Mouse (Mus musculus): ENCODE results near the gene Rpl36. TPM values are rescaled to one million over a fixed set of nuclear protein-coding genes. Genes with fewer than 3 reads are reported as not detected.

Gene Rpl36
- total and polyA plus RNA-seq, 2 experiments from 2014 or later: 1,192 to 1,600 TPM

- Histone ChIP-seq H3K4me1 (ENCODE audit: control insufficient read depth, insufficient read depth) (no peaks in the 10 kb centered on the region), H3K4me3 (ENCODE audit: low read depth, low read length) (no peak overlapping the region), H3K4me2 (ENCODE audit: low read depth, low read length) (no peak overlapping the region), H3K9ac (replicated peaks; ENCODE audit: low read depth, low read length) (no peak overlapping the region), H3K9me3 (replicated peaks; ENCODE audit: control insufficient read depth, low read length) (no peaks in the 10 kb centered on the region), H3K27me3 (ENCODE audit: control insufficient read depth, insufficient read depth, low read length) (no peaks in the 10 kb centered on the region), H3K27ac (ENCODE audit: low read depth) (no peak overlapping the region), H3K36me3 (replicated peaks; ENCODE audit: control insufficient read depth, insufficient read depth, low read length) (peaks cover 91% of the 10 kb centered on the region)
- WGBS: 95% methylated on average over 3 of the region's 3 CpGs
- ATAC-seq (ENCODE audit: insufficient read depth, low read depth) (no peak), DNase-seq (ENCODE audit: low spot score) (no peak)
- TF ChIP-seq EP300 (IDR thresholded peaks at IDR 0.05; ENCODE audit: low read depth) (no peak), CTCF (IDR thresholded peaks at IDR 0.05; ENCODE audit: low read depth) (no peak)
Observed at GRCm38 (mm10) chr17:56572939-56573338, 40.3 kb upstream of the Rpl36 start.

GRCm38 (mm10) chr17:56583071-56583470 is 30.1 kb upstream of the Rpl36 start:
- 76% methylated on average over 1 of the region's 1 CpGs for WGBS
- Histone ChIP-seq H3K27ac (ENCODE audit: low read depth) (no peak overlapping the region), H3K9me3 (replicated peaks; ENCODE audit: control insufficient read depth, low read length) (no peaks in the 10 kb centered on the region)

GRCm38 (mm10) chr17:56583611-56584256 is 29.5 kb upstream of the Rpl36 start:
- TF ChIP-seq EP300 (IDR thresholded peaks at IDR 0.05; ENCODE audit: low read depth) (no peak), CTCF (IDR thresholded peaks at IDR 0.05; ENCODE audit: low read depth) (no peak)
- peak overlapping the region; percentile 97 for H3K9ac ChIP-seq (replicated peaks; ENCODE audit: low read depth, low read length)
- H3K4me3 ChIP-seq (ENCODE audit: low read depth, low read length): peak overlapping the region; percentile 99
- H3K27me3 ChIP-seq (ENCODE audit: control insufficient read depth, insufficient read depth, low read length): no peaks in the 10 kb centered on the region
- peak overlapping the region; percentile 73 for H3K4me2 ChIP-seq (ENCODE audit: low read depth, low read length)
- WGBS: 1% methylated on average over 25 of the region's 33 CpGs
- peaks cover 21% of the 10 kb centered on the region for H3K4me1 ChIP-seq (ENCODE audit: control insufficient read depth, insufficient read depth)
- H3K36me3 ChIP-seq (replicated peaks; ENCODE audit: control insufficient read depth, insufficient read depth, low read length): peaks cover 66% of the 10 kb centered on the region
- ATAC-seq (ENCODE audit: insufficient read depth, low read depth) (no peak; the same call in 1 of the 2 replicates), DNase-seq (ENCODE audit: low spot score) (peak; percentile 52)
- H3K27ac ChIP-seq (ENCODE audit: low read depth): peak overlapping the region; percentile 99
- H3K9me3 ChIP-seq (replicated peaks; ENCODE audit: control insufficient read depth, low read length): no peaks in the 10 kb centered on the region

More at GRCm38 (mm10) chr17:56583071-56583470, 30.1 kb upstream of the Rpl36 start:
- Histone ChIP-seq H3K9ac (replicated peaks; ENCODE audit: low read depth, low read length) (peak overlapping the region; percentile 97), H3K4me2 (ENCODE audit: low read depth, low read length) (peak overlapping the region; percentile 73), H3K4me1 (ENCODE audit: control insufficient read depth, insufficient read depth) (peaks cover 21% of the 10 kb centered on the region), H3K36me3 (replicated peaks; ENCODE audit: control insufficient read depth, insufficient read depth, low read length) (peaks cover 66% of the 10 kb centered on the region), H3K4me3 (ENCODE audit: low read depth, low read length) (peak overlapping the region; percentile 99), H3K27me3 (ENCODE audit: control insufficient read depth, insufficient read depth, low read length) (no peaks in the 10 kb centered on the region)
- TF ChIP-seq CTCF (IDR thresholded peaks at IDR 0.05; ENCODE audit: low read depth) (no peak), EP300 (IDR thresholded peaks at IDR 0.05; ENCODE audit: low read depth) (no peak)
- DNase-seq (ENCODE audit: low spot score) (no peak), ATAC-seq (ENCODE audit: insufficient read depth, low read depth) (no peak)

GRCm38 (mm10) chr17:56584257-56585130 is 28.7 kb upstream of the Rpl36 start, which contains the start of the genes Safb2 and Safb:
Gene Safb2, minus strand, starts transcription at chr17:56584585.
Gene Safb, plus strand, starts transcription at chr17:56584825.
- Histone ChIP-seq H3K4me3 (ENCODE audit: low read depth, low read length) (peak within 1 kb of the TSS; percentile 99), H3K9me3 (replicated peaks; ENCODE audit: control insufficient read depth, low read length) (no peaks in the 10 kb centered on the region), H3K9ac (replicated peaks; ENCODE audit: low read depth, low read length) (peak within 1 kb of the TSS; percentile 97), H3K4me1 (ENCODE audit: control insufficient read depth, insufficient read depth) (peaks cover 21% of the 10 kb centered on the region), H3K27ac (ENCODE audit: low read depth) (peak within 1 kb of the TSS; percentile 99), H3K27me3 (ENCODE audit: control insufficient read depth, insufficient read depth, low read length) (no peaks in the 10 kb centered on the region), H3K36me3 (replicated peaks; ENCODE audit: control insufficient read depth, insufficient read depth, low read length) (peaks cover 66% of the 10 kb centered on the region), H3K4me2 (ENCODE audit: low read depth, low read length) (peak within 1 kb of the TSS; percentile 73)
- DNase-seq (ENCODE audit: low spot score) (peak; percentile 99), ATAC-seq (ENCODE audit: insufficient read depth, low read depth) (peak; percentile 93)
- under 1% methylated on average over 87 of the region's 101 CpGs for WGBS
- peak; percentile 9; the same call in 1 of the 2 replicates for TF ChIP-seq CTCF (IDR thresholded peaks at IDR 0.05; ENCODE audit: low read depth)
- no peak for TF ChIP-seq EP300 (IDR thresholded peaks at IDR 0.05; ENCODE audit: low read depth)

- peak overlapping the region; percentile 93 for H3K4me3 ChIP-seq (ENCODE audit: low read depth, low read length)
- no peaks in the 10 kb centered on the region for H3K9me3 ChIP-seq (replicated peaks; ENCODE audit: control insufficient read depth, low read length)
- H3K4me2 ChIP-seq (ENCODE audit: low read depth, low read length): peak overlapping the region; percentile 67
- H3K27me3 ChIP-seq (ENCODE audit: control insufficient read depth, insufficient read depth, low read length): no peaks in the 10 kb centered on the region
- peaks cover 21% of the 10 kb centered on the region for H3K4me1 ChIP-seq (ENCODE audit: control insufficient read depth, insufficient read depth)
- no peak for DNase-seq (ENCODE audit: low spot score)
- H3K27ac ChIP-seq (ENCODE audit: low read depth): peak overlapping the region; percentile 95
- no peak for TF ChIP-seq EP300 (IDR thresholded peaks at IDR 0.05; ENCODE audit: low read depth)
- no peak for TF ChIP-seq CTCF (IDR thresholded peaks at IDR 0.05; ENCODE audit: low read depth)
- ATAC-seq (ENCODE audit: insufficient read depth, low read depth): no peak
- H3K9ac ChIP-seq (replicated peaks; ENCODE audit: low read depth, low read length): peak overlapping the region; percentile 91
- peaks cover 66% of the 10 kb centered on the region for H3K36me3 ChIP-seq (replicated peaks; ENCODE audit: control insufficient read depth, insufficient read depth, low read length)
- WGBS: under 1% methylated on average over 61 of the region's 61 CpGs
Observed at GRCm38 (mm10) chr17:56585171-56585821, 27.9 kb upstream of the Rpl36 start.

All from heart, postnatal 0 days (tissue).